Mouse (Mus musculus): ENCODE data around the gene Skint10.

The Skint10 gene

GRCm38 (mm10) chr4:112774766-112775165 lies at the start of gene Skint10:
TSS of gene Skint10 (minus strand) at chr4:112774866.
- DNase-seq (ENCODE audit: low spot score in 2 of 2) = no peak

GRCm38 (mm10) chr4:112790646-112791045 lies 16.0 kb upstream of the Skint10 start:
- no peak for DNase-seq (ENCODE audit: low spot score in 2 of 2)

Data from spleen, postnatal 36 days (tissue).